Mouse (Mus musculus) embryonic facial prominence, embryonic 11.5 days (tissue): ENCODE measurements around the gene Usp29. TPM values are rescaled to one million over a fixed set of nuclear protein-coding genes. Genes with fewer than 3 reads are reported as not detected.
"Not testable (repeated sequence)": the region's sequence is repeated elsewhere in the genome, so short reads cannot be mapped to it uniquely, and the experiment has no call there.

ENCODE experiments used
- ATAC-seq: fragments of 200-750 bp; cut with Nextera tagmentation; replicated peaks from 2 replicates; pipeline ENCODE4 v1.8.0; 2017; ENCODE audit warnings: low read depth; ENCODE audit not compliant: insufficient number of reproducible peaks, low FRiP score, low TSS enrichment
- DNase-seq: peaks from one replicate; pipeline ENCODE4 v3.0.0-alpha.2; 2015; ENCODE audit warnings: low spot score
- H3K27ac ChIP-seq: fragments of 300-500 bp; sonication (generic); replicated peaks from 2 replicates; pipeline ENCODE4 v1.5.1; 2014; ENCODE audit warnings: mild to moderate bottlenecking, low read depth, low read length, control low read depth
- H3K27me3 ChIP-seq: fragments of 300-500 bp; sonication (generic); 2 replicates; pipeline ENCODE4 v1.6.1; 2014; ENCODE audit warnings: mild to moderate bottlenecking, low read length, moderate library complexity, mixed read lengths; ENCODE audit not compliant: control insufficient read depth, insufficient read depth
- H3K36me3 ChIP-seq: fragments of 300-500 bp; sonication (generic); replicated peaks from 2 replicates; pipeline ENCODE4 v1.6.1; 2014; ENCODE audit warnings: low read depth, mild to moderate bottlenecking, low read length, moderate library complexity, mixed read lengths; ENCODE audit not compliant: control insufficient read depth, insufficient read depth
- H3K4me1 ChIP-seq: fragments of 300-500 bp; sonication (generic); 2 replicates; pipeline ENCODE4 v1.6.1; 2014; ENCODE audit warnings: low read length, mixed read lengths; ENCODE audit not compliant: control insufficient read depth, insufficient read depth
- H3K4me2 ChIP-seq: fragments of 300-500 bp; sonication (generic); 2 replicates; pipeline ENCODE4 v1.6.1; 2014; ENCODE audit warnings: low read depth, mild to moderate bottlenecking, control low read depth, low read length, moderate library complexity
- H3K4me3 ChIP-seq: fragments of 300-500 bp; sonication (generic); 2 replicates; pipeline ENCODE4 v1.5.1; 2014; ENCODE audit warnings: low read depth, low read length, control low read depth
- H3K9ac ChIP-seq: fragments of 300-500 bp; sonication (generic); replicated peaks from 2 replicates; pipeline ENCODE4 v1.6.1; 2014; ENCODE audit warnings: mild to moderate bottlenecking, control low read depth, low read length
- H3K9me3 ChIP-seq: fragments of 300-500 bp; sonication (generic); replicated peaks from 2 replicates; pipeline ENCODE4 v1.6.1; 2016; ENCODE audit warnings: mild to moderate bottlenecking, low read length, inconsistent platforms, mixed read lengths; ENCODE audit not compliant: control insufficient read depth
- WGBS: fragments of 180-500 bp; shearing (Covaris S2); extraction: QIAGEN DNeasy Blood & Tissue Kit; methylation state at CpG from one replicate; pipeline ENCODE4 v1.1.7; 2014; 5-methylcytosine and 5-hydroxymethylcytosine counted together
- polyA plus RNA-seq: library from polyadenylated mRNA; unstranded; fragments of >200 nt; fragmentation: Nextera tagmentation; extraction: Ambion mirVana; gene quantifications from 2 replicates; pipeline ENCODE4 v1.2.1, GENCODE M21; 2014

Gene Usp29
- polyA plus RNA-seq, 1 experiment from 2014 or later: 15.2 TPM

DNA sequence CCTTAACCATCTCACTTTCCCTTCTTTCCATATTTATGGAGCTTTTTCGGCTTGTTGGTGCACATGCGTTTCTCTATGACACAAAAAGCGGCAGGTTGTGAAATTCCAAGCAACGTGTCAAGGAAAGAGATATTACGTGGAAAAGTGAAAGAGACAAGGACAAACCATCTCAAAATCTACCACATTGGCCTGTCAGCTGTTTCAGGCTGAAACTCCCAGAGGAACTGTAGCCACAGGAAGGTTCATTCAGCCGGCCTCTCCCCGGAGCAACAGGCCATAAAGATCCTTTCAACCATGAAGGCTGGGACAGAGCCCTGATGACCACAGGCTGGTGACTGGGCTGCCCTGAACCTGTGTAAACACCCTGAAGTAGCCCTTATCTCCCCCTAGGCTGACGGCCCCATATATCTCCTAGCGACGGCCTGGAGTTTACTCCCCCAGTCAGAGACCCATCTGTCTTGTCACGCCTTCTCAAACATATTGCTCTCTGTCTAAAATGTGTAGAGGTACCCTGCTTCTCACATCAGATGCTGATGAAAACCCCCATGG, 43.6 kb downstream of the Usp29 start:
- H3K36me3 ChIP-seq, ATAC-seq, H3K27ac ChIP-seq, H3K27me3 ChIP-seq, H3K4me1 ChIP-seq, H3K4me2 ChIP-seq, H3K9me3 ChIP-seq, H3K9ac ChIP-seq, DNase-seq, H3K4me3 ChIP-seq: not testable (repeated sequence)
- 67% methylated on average over 11 of the region's 11 CpGs for WGBS

DNA sequence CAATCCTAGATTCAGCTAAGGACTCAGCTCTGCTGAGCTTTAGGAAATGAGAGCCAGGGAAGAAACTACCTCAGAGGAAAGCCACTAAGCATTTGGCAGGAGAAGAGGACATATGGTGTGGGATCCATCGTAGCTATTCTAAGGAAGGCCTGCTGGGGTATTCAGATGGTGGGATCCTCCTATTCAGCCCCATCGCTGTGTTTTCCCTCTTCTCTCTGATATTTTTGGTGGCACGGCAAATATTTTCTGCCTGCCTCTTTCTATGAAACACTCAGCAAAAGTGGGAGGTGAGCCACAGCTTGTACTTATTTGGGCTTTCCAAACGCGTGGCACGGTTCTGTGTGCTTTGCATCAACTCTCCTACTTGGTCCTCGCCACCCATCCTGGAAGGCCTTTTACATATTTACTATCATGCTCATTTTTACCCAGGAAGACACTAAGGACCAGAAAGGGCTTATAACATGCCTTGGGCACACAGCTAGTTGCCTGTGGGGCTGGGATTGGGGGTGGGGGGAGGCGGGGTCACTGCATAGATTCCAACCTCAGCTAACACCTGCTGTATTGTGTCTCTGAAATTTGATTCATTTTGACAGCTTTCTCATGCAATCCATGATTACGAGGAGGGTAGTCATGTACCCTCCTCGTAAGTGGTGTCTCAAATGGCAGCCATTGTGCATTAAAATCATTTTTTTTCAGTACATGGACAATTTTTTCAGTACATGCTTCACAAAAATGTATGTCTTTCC, 46.1 kb downstream of the Usp29 start:
- no peak overlapping the region for H3K27ac ChIP-seq

GRCm38 (mm10) chr7:6777107-6777506, 46.7 kb downstream of the Usp29 start:
- no peaks in the 10 kb centered on the region for H3K27me3 ChIP-seq
- ATAC-seq (no peak), DNase-seq (no peak)
- H3K4me3 ChIP-seq: no peak overlapping the region
- no peak overlapping the region; the same call in 1 of the 2 replicates for H3K27ac ChIP-seq
- no peaks in the 10 kb centered on the region for H3K36me3 ChIP-seq
- H3K4me1 ChIP-seq: no peaks in the 10 kb centered on the region
- H3K9me3 ChIP-seq: no peaks in the 10 kb centered on the region
- H3K4me2 ChIP-seq: no peak overlapping the region
- no peak overlapping the region for H3K9ac ChIP-seq
- WGBS: 73% methylated on average over 2 of the region's 2 CpGs

More for the DNA sequence above, 46.1 kb downstream of the Usp29 start:
- Histone ChIP-seq H3K4me2 (no peak overlapping the region), H3K4me3 (no peak overlapping the region), H3K9me3 (no peaks in the 10 kb centered on the region), H3K4me1 (no peaks in the 10 kb centered on the region), H3K36me3 (no peaks in the 10 kb centered on the region), H3K27me3 (no peaks in the 10 kb centered on the region), H3K9ac (no peak overlapping the region)
- DNase-seq (no peak), ATAC-seq (no peak)
- WGBS: 77% methylated on average over 10 of the region's 10 CpGs

- Histone ChIP-seq H3K4me2 (no peak overlapping the region), H3K4me1 (no peaks in the 10 kb centered on the region), H3K9me3 (no peaks in the 10 kb centered on the region), H3K27ac (no peak overlapping the region; the same call in 1 of the 2 replicates), H3K27me3 (no peaks in the 10 kb centered on the region), H3K4me3 (no peak overlapping the region), H3K36me3 (no peaks in the 10 kb centered on the region), H3K9ac (no peak overlapping the region)
- 43% methylated on average over 4 of the region's 4 CpGs for WGBS
- no peak for ATAC-seq
- peak; percentile 35 for DNase-seq
Observed at GRCm38 (mm10) chr7:6777689-6778088, 47.3 kb downstream of the Usp29 start.

DNA sequence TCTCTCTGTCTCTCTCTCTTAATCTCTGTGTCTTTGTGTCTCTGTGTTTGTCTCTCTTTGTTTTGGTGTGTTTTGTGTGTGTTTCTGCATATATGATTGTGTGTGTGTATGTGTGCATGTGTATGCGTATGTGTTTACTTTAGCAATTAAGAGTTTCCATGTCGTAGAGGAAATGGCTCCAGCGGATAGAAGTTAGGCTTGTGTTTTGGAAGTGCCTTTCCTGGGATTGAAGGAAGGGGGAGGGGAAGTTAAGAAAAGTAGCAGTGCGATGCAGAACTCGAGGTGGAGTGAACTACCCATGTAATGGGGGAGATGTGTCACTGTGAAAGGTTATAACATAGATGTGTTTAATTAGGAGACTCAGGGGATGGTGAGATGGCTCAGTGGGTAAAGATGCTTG, 48.8 kb downstream of the Usp29 start:
- H3K27me3 ChIP-seq: no peaks in the 10 kb centered on the region
- no peaks in the 10 kb centered on the region for H3K4me1 ChIP-seq
- no peak overlapping the region for H3K9ac ChIP-seq
- DNase-seq (no peak), ATAC-seq (no peak)
- no peak overlapping the region for H3K27ac ChIP-seq
- H3K4me3 ChIP-seq: no peak overlapping the region
- no peaks in the 10 kb centered on the region for H3K9me3 ChIP-seq
- no peak overlapping the region for H3K4me2 ChIP-seq
- H3K36me3 ChIP-seq: no peaks in the 10 kb centered on the region
- WGBS: 77% methylated on average over 5 of the region's 5 CpGs

DNA sequence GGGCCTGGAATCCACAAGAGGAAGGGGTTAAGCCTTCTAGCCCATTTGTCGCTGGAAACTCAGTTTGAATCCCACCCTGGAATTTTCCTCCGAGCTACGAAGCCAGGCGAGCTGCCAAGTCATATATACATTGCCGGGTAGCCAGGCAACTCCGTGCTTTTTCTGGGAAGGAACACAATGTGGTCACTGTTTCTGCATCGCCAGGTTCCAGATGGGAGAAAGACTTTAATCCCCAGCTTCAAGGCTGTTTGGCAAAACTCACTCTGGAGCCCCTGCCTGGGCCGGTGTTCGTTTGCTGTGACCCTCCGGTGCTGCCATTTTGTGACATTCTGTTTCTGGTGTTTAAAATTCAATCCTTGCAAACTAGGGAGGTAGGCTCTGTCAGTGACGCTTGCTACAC, 51.2 kb downstream of the Usp29 start:
- no peak overlapping the region for H3K4me2 ChIP-seq
- WGBS: 21% methylated on average over 11 of the region's 11 CpGs
- ATAC-seq (0 out of 2 replicates have a peak, but pooled peaks have one; percentile 22), DNase-seq (peak; percentile 84)
- H3K9ac ChIP-seq: no peak overlapping the region
- 0 out of 2 replicates have a peak, but pooled peaks cover 3% of the 10 kb centered on the region for H3K4me1 ChIP-seq
- no peaks in the 10 kb centered on the region for H3K9me3 ChIP-seq
- no peaks in the 10 kb centered on the region for H3K36me3 ChIP-seq
- H3K4me3 ChIP-seq: no peak overlapping the region
- no peaks in the 10 kb centered on the region for H3K27me3 ChIP-seq
- H3K27ac ChIP-seq: peak overlapping the region; percentile 85

DNA sequence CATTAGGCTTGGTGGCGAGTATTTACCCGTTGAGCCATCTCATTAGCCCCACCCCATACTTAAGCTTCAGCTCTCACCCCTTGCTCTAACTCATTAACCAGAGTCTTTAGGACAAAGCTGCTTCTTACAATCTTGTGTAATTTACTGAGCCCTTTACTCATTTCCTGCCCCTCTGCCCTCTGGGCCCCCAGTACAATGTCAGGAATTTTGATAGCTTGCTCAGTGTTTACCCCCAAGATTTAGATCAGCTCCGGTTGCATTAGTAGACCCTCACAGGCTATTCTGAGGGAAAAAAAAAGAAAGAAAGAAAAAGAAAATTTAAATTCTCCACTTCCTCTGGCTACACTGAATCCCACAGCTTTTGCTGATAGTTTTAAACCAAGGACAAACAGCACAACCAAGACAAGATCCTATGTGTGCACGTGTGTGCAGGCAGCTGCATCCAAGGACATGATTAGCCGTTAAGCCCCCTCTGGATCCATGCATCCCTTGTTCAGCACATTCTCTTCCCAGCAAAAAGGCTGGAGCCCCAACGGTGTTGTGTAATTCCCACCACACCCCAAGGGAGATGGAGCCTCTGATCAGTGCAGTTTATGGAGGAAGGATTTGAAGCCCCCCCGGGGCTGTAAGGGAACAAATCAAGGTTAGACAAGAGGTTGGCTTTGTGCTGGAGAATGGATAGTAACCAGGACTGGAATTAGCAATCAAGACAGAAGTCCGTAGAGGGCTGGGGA, 54.1 kb downstream of the Usp29 start:
- Histone ChIP-seq H3K4me3 (no peak overlapping the region), H3K4me2 (no peak overlapping the region), H3K27me3 (no peaks in the 10 kb centered on the region), H3K27ac (peak overlapping the region; percentile 63), H3K4me1 (0 out of 2 replicates have a peak, but pooled peaks cover 3% of the 10 kb centered on the region), H3K9ac (0 out of 2 replicates have a peak overlapping the region, but pooled peaks have one; percentile 5), H3K36me3 (no peaks in the 10 kb centered on the region), H3K9me3 (no peaks in the 10 kb centered on the region)
- 12% methylated on average over 8 of the region's 8 CpGs for WGBS
- peak; percentile 35 for ATAC-seq
- DNase-seq: peak; percentile 60

DNA sequence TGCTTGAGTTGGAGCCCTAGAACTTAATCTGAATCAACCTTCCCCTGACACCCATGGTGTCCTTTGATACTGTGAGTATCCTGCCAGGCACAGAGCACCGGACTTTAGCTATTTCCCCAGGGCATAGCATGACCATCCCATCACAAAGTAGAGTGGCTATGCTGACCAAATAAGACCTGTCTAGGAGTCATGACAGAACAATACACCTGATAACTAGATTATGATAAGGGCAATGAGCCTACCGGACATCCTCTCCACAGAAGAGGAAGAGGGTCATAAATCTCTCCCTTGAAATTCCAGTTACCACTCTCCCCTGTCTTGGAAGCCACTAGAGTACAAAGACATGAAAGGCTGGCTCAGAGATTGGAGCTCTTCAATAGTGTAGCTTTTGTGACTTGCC, 56.6 kb downstream of the Usp29 start:
- Histone ChIP-seq H3K36me3 (no peaks in the 10 kb centered on the region), H3K4me2 (no peak overlapping the region), H3K9ac (no peak overlapping the region), H3K4me1 (0 out of 2 replicates have a peak, but pooled peaks cover 3% of the 10 kb centered on the region), H3K27ac (no peak overlapping the region), H3K27me3 (no peaks in the 10 kb centered on the region), H3K9me3 (no peaks in the 10 kb centered on the region), H3K4me3 (no peak overlapping the region)
- ATAC-seq (no peak), DNase-seq (no peak)
- 90% methylated on average over 2 of the region's 2 CpGs for WGBS
